Mouse (Mus musculus): Measurements from ENCODE around the gene Slc35b3.

- TF ChIP-seq CTCF (IDR thresholded peaks at IDR 0.05; ENCODE audit: borderline replicate concordance, insufficient read depth, low read depth, low read length): no peak
- TF ChIP-seq POLR2A (IDR thresholded peaks at IDR 0.05; ENCODE audit: borderline replicate concordance, insufficient read depth, low read length): no peak
These were observed 11.9 kb upstream of the Slc35b3 start for GRCm38 (mm10) chr13:38972602-38973001.
